Mouse (Mus musculus) gastrocnemius, postnatal 10 days (tissue): Measurements from ENCODE around the gene Vps25. TPM values are rescaled to one million over a fixed set of nuclear protein-coding genes. Genes with fewer than 3 reads are reported as not detected.
A peak's percentile ranks its signal among the peaks of the same experiment; 100 is the strongest.

ENCODE experiments used
- DNase-seq: peaks from one replicate; pipeline ENCODE4 v3.0.0; 2021; ENCODE audit warnings: mixed read lengths
- total RNA-seq, 2 experiments: library from RNA; stranded (reverse); gene quantifications; 2 replicates each; pipeline ENCODE4 v1.2.3; 2021

Gene Vps25
- total RNA-seq, 2 experiments from 2014 or later: 40.1 to 44.3 TPM

DNA sequence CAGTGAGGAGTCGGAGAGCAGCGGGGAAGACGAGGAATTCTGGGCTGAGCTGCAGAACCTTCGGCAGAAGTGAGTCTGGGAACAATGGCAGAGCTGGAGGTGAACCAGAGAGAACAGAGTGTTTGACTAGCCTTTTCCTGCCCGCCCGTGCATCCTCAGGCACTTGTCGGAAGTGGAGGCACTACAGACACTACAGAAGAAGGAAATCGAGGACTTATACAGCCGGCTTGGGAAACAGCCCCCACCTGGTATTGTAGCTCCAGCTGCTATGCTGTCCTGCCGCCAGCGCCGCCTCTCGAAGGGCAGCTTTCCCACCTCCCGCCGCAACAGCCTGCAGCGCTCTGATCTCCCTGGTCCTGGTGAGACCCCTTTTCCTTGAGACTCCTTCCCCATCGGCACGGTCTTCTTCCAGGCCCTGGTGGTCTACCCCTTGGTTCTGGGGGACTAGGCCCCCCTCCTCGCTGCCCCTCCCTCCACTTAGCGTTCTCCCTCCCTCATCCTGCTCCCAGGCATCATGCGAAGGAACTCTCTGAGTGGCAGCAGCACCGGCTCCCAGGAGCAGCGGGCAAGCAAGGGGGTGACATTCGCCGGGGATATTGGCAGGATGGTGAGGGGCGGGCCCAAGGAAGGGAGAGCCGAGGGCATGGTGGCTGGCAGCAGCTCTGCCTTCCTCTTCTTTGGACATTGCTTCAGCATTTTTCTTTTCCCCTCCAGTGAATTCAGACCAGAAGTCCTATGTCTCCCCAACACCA is 23.0 kb downstream of the Vps25 start:
- DNase-seq: no peak

DNA sequence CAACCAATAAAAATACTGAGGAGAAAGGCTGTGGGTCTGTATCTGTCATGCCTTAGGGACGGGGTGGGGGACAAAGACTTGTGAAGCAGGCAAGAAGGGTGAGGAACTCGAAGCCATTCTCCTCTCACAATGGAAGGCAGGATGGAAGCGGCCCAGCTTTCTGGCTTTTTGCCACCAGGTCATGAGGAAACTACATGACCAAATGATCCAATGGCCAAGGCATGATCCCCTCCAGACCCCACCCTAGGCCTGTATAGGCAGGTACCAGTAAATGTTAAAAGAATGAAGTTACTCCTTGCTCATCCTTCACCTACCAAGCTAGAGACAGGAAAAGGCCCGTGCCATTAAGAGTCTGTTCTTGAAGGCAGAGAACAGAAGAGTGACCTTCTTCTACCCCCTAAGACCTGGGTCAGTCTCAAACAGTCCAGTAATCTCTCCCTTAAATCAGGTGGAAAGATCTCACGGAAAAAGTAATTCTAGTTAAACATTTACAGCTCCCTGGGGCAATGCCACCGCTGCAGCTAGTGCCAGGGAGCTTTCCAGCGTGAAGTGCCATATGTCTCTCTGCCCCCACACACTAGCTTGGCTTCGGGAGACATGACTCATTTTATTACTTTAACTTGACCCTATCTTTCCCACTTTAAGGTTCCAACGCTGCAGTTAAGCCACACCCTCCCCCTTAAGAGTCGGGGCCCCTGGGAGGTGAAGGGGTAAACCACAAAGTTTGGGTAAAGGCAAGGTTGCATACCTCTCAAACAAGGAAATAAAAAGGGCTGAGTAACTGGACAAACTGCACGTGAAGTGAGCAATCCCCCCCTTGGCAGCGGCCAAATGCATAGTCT is 24.1 kb downstream of the Vps25 start:
- no peak for DNase-seq

DNA sequence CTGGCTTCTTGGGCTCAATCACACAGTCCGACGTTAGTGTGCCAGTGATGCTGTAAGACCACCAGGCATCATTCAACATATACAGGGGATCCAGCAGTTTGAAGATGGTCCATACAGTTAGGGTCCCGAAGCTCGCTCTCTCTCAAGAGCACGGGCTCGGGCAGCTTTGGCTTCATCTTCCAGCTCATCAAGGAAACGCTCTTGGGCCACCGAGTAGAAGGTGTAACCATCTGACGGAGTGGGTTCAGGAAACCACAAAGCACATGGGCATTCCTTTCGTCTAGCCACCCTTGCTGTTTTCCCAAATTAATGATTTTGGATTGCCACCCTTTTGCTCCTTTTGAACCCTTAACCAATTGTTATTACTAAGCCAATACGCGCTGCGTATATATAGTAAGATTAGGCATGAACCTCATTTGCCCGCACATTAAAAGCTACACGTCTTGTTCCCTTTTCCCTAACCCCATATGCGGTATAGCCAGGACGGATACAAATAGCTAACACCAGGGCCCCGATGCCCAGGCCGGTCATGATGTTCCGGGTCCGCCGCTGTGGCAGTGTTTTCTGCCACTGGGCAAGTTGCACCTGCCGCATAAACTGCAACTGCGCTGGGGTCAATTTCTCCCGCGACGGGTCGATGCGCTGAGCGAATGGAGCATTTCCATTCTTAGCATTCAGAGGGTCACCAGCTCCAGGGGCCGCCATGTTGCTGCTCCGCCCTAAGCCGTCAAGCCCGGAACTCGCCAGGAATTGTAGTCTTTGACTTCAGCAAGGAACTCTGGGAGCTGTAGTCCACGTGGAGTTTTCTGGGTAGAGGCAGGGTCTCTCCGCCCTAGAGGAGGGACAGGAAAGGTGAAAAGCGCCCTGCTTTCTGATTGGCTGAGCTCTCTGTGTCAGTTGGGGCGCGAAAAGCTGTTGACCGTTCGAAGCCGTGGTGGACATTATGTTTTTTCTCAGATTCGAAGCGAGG is 25.0 kb downstream of the Vps25 start, which contains the start of the genes Cntd1 and Coa3:
Gene Cntd1 (plus strand): TSS at position 790 of the 970 bp plus-strand sequence.
Gene Coa3 (minus strand): TSS at position 892 of the 970 bp plus-strand sequence.
- peak; percentile 68 for DNase-seq

DNA sequence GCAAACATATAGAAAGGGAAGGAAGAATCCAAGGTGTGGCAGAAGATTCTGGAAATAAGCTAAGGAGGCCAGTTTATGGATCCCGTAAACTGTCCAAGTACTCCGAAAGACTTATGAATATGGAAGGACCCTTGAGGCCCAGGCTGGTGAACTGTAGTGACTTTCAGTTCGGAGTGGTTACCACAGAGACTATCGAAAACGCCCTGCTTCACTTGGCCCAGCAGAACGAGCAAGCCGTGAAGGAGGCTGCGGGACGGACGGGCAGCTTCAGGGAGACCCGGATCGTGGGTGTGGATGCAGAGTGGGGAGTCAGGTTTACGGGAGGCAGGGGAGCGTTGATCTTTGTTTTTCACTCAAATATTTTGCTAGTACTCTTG is 25.7 kb downstream of the Vps25 start:
- no peak for DNase-seq

DNA sequence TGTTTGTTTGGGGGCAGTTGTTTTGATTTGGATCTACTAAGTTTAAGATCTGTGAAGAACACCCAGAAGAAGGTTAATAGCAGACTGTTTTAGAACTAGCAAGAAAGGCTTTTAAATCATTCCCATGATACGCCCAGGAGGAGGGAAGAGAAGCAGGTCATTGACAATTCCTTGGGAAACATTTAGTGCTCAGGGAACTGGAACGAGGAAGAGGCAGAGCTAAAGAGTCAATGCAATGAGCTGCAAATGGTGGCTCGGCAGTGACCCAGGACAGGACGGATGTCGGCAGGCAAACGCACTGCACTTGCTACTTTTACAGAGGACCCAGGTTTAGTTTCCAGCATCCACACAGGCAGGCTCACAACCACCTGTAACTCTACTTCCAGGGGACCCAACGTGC is 27.3 kb downstream of the Vps25 start:
- no peak for DNase-seq

DNA sequence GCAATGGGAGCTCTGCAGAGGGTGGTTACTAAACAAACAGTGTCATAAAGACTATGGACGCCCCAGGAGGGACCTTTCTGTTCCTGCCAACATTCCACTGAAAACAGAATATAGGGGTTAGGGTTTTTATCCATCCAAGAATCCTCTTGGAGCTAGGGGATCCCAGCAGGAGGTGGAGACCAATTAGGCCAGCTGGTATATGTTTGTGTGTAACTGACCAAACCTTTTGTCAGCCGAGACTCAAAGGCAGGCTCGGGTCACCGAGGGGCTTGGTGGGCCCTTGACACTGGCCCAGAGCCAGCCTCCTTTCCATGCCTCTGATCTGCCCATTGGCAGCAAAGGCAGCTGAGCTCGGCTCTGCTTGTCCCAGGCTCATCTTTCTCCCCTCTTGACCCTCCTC is 29.4 kb downstream of the Vps25 start:
- DNase-seq: no peak

DNA sequence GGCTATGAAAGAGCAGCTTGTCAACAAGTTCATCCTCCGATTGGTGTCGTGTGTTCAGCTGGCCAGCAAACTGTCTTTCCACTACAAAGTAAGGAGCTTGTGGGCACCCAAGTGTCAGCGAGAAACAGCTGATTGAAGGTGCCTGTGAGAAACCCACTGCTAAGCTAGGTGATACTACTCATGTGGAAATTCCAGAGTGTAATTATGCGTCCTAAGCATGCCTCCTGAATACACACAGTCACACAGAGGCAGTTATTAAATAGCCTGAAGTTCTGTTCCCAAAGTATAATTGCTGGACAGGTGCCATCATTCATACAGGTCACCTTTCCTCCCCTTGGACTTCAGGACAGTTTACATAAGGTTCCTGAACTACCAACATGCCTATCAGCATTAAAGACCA is 30.3 kb downstream of the Vps25 start:
- no peak for DNase-seq

DNA sequence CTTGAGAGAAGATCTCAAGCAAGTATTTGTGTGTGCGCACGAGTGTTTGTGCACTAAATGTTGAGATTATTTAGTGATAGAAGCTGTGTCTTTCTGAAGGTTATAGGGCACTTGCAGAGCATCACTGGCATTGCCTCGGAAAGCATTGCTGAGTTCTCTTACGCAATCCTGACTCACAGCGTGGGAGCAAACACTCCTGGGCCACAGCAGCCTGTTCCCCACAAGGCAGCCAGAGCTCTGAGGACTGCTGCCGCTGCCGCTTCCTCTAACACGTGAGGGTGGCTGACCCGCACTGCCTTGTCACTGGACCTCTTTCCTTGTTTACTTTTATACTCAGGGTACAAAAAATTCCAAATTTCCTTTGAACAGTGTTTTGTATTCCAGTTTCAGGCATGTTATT is 33.8 kb downstream of the Vps25 start:
- no peak for DNase-seq

DNA sequence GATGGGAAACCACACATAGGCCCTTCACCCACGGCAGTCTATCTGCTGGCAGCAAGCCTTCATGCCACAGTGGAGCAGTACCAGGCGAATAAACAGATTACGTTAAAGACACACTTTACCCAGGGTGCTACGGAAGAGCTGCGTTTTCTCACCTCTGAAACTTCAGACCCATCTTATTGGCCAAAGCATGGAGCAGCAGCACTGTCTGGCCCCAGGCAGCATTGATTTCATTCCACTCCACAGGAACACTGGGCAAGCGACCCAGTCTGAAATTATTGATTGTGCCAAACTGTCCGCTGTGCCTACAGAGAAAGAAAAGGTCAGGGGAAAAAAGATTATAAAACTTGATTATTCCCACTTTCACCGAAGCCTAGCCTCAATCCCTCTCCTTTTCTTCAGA is 37.7 kb downstream of the Vps25 start:
- DNase-seq: no peak

DNA sequence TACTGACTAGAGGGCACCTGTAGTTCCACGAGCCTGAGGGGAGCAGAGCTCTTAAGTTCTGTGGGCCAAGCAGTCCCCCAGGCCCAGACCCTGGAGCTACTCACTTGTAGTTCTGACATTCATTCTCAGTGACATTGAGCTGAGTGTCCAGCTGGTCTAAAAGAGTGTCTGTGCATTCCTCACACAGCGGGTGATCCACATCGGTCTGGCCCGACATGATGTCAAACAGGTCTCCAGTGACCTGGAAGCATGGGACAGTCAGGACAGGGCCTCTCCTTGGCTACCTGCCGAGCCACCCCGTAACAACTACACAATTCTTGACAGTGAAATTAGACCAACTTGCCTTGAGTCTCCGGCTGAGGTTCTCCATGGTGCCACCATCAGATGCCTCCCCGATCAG is 41.7 kb downstream of the Vps25 start:
- DNase-seq: no peak

DNA sequence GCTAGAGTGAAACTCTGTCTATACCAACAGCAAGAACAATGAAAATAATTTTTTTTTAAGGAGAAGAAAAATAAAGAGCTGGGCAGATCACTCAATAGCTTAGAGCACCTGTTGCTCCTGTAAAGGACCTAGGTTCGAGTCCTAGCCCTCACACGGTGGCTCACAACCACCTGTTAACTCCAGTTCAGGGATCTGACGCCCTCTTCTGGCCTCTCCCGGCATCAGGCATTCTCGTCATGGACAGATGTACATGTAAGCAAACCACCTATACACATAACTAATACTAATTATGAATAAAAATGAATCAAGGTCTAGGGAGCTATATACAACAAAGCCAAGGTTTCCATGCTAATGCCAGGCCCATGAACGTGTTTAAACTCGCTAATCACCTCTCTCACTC is 47.4 kb downstream of the Vps25 start:
- no peak for DNase-seq

DNA sequence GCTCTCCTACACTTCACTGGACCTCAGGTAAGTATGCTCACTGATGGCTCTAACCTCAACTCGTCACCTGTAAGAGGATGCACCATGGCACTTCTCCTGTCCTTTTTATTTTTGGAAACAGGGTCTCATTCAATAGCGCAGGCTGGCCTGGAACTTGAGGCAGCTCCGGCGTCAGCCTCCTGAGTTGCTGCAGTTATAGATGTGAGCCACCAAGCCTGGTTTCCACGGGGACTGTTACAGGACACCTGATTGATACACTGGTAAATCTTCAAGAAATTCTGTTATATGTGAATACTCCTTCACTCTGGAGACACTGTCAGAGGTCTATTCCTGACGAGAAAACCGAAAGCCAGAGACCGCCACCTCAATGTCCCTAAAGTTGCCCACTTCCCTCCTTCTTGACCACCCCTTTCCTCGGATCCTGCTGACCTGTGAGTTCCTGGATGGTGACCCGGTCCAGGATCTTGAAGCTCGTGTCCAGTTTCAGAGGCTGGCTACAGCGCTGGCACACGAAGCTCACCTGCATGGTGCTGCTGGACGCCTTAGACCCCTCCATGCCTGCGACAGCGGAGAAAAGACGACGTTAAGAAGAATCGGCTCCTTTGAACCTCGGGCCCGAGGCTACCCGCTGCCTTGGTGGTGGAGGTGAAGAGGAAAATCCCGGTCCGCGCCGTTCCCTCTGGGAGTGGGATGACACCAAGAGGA is 47.9 kb downstream of the Vps25 start:
- DNase-seq: no peak

DNA sequence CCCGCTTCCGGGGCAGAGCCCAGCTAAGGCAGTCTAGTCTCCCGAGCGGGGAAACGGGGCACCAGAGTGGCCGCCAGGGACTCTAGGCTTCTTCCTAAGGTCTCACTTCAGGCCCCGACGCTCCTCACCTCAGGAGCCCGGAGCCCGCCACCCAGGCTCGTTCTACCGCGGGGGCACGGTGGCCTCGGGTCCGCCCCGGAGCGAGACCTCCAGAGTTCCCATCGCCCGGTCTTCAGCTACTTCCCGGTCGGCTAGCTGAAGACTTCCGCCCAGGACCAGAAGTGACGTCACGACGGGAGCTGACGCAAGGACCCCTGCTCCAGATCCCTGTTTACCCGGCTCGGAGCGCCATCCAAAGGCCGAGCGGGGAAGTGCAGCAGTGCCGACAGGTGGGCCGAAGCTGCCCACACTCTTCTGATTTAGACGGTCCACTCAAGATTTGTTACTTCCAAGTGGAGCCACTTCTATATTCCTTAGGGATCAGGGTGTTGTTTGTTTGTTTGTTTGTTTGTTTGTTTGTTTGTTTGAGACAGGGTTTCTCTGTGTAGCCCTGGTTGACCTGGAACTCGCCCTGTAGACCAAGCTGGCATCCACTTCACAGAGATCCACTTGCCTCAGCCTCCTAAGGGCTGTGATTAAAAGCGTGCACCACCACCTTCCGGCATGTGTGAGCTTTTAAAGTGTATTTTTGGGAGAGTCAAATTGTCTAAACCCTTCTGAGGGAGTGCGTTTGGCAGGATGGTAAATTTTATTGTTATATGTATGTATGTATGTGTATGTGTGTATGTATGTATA is 48.7 kb downstream of the Vps25 start, which contains the start of gene Becn1:
Gene Becn1 (minus strand): TSS at position 283 of the 795 bp plus-strand sequence.
- DNase-seq: peak; percentile 99

DNA sequence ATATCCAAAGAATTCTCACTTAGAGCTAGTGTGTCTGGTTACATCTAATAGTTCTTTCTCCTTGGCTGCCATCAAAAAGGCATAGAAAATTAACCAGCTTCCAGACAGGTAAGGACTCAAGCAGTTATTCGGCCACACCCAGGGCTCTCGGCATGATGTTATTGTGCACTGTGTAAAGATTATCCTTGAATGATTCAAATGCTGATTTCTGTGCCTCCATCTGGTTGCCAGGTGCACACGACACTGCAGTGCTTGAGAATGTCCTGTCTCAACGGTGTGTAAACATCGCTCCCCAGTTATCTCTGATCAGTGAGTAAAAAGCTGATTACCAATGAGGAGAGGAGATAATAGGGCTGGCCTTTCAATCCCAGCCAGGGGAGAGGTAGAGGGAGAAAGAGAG is 54.2 kb downstream of the Vps25 start:
- no peak for DNase-seq

Other genes with a start within 250 kb of the Vps25 start
- 10 to 100 TPM; 52.9 to 59.9 TPM for gene Atp6v0a1, start 244.3 kb upstream of the Vps25 start, total RNA-seq
- 10 to 100 TPM in 1 of 2 experiments, 1 to 10 TPM in 1; 9.2 to 11.6 TPM for gene Naglu, start 183.7 kb upstream of the Vps25 start, total RNA-seq
- gene Hsd17b1, start 175.3 kb upstream of the Vps25 start, total RNA-seq: under 1 TPM; 0.23 to 0.25 TPM
- 10 to 100 TPM; 10.7 to 11.7 TPM for gene Coasy, start 171.1 kb upstream of the Vps25 start, total RNA-seq
- 10 to 100 TPM; 10.7 to 12.2 TPM for gene Mlx, start 166.4 kb upstream of the Vps25 start, total RNA-seq
- gene Psmc3ip, start 158.3 kb upstream of the Vps25 start, total RNA-seq: 1 to 10 TPM; 2.8 to 4.0 TPM
- gene Retreg3, start 133.8 kb upstream of the Vps25 start, total RNA-seq: 10 to 100 TPM; 37.3 to 37.5 TPM
- gene Tubg1, start 133.8 kb upstream of the Vps25 start, total RNA-seq: 10 to 100 TPM; 37.4 to 39.0 TPM
- gene Tubg2, start 97.8 kb upstream of the Vps25 start, total RNA-seq: 1 to 10 TPM; 5.5 to 6.3 TPM
- gene Cntnap1, start 83.2 kb upstream of the Vps25 start, total RNA-seq: 1 to 10 TPM; 4.2 to 4.3 TPM
- gene Plekhh3, start 82.4 kb upstream of the Vps25 start, total RNA-seq: 10 to 100 TPM; 33.2 to 36.7 TPM
- not detected for gene Ccr10, start 78.3 kb upstream of the Vps25 start, total RNA-seq
- 10 to 100 TPM; 17.2 to 17.7 TPM for gene Ezh1, start 27.2 kb upstream of the Vps25 start, total RNA-seq
- gene Ramp2, start 7.7 kb upstream of the Vps25 start, total RNA-seq: 10 to 100 TPM; 70.5 to 72.8 TPM
- gene Wnk4, start 6.9 kb downstream of the Vps25 start, total RNA-seq: 1 to 10 TPM in 1 of 2 experiments, under 1 TPM in 1; 0.35 to 1.4 TPM
- gene Cntd1, start 25.3 kb downstream of the Vps25 start, total RNA-seq: under 1 TPM; 0.14 to 0.18 TPM
- 10 to 100 TPM; 66.3 to 74.5 TPM for gene Coa3, start 25.4 kb downstream of the Vps25 start, total RNA-seq
- gene Becn1, start 48.6 kb downstream of the Vps25 start, total RNA-seq: 10 to 100 TPM; 74.5 to 76.9 TPM
- 10 to 100 TPM; 72.4 TPM for gene Psme3, start 62.5 kb downstream of the Vps25 start, total RNA-seq
- gene Aoc2, start 71.4 kb downstream of the Vps25 start, total RNA-seq: 1 to 10 TPM; 1.7 to 2.3 TPM
- 10 to 100 TPM; 25.2 to 31.0 TPM for gene Aoc3, start 76.9 kb downstream of the Vps25 start, total RNA-seq
- gene G6pc, start 113.9 kb downstream of the Vps25 start, total RNA-seq: under 1 TPM in 1 of 2 experiments, not detected in 1; 0.14 TPM
- 10 to 100 TPM; 17.4 to 17.6 TPM for gene Aarsd1, start 163.9 kb downstream of the Vps25 start, total RNA-seq
- gene Gm27029, start 171.1 kb downstream of the Vps25 start, total RNA-seq: 1 to 10 TPM; 3.5 to 5.2 TPM
- gene Rundc1, start 171.4 kb downstream of the Vps25 start, total RNA-seq: 1 to 10 TPM; 6.5 to 6.8 TPM
- gene Ptges3l, start 171.6 kb downstream of the Vps25 start, total RNA-seq: 100 to 1,000 TPM in 1 of 2 experiments, 10 to 100 TPM in 1; 90.6 to 101 TPM
- 10 to 100 TPM; 55.9 to 84.8 TPM for gene Rpl27, start 188.6 kb downstream of the Vps25 start, total RNA-seq
- gene Ifi35, start 194.7 kb downstream of the Vps25 start, total RNA-seq: 1 to 10 TPM; 6.6 to 7.2 TPM
- 1 to 10 TPM; 5.0 to 5.8 TPM for gene Rnd2, start 211.3 kb downstream of the Vps25 start, total RNA-seq
- 10 to 100 TPM; 39.4 to 50.2 TPM for gene Vat1, start 212.5 kb downstream of the Vps25 start, total RNA-seq